Mouse (Mus musculus) kidney, adult 2 months (tissue): ENCODE measurements at regions not wholly inside any gene's neighbourhood (a gene's known extent, or its start where the extent isn't known, plus 50 kb on each side); places are given as distances from the start of the nearest gene placed in this dataset.

ENCODE experiments used
- CTCF ChIP-seq: fragments of 200-500 bp; conservative IDR thresholded peaks from 2 replicates; pipeline ENCODE4 v1.5.1; 2011; ENCODE audit warnings: low read depth, mild to moderate bottlenecking, control low read depth, low read length, moderate library complexity, mixed read lengths; ENCODE audit not compliant: insufficient read depth, insufficient read length
- POLR2A ChIP-seq: fragments of 200-500 bp; IDR thresholded peaks from one replicate; pipeline ENCODE4 v1.6.1; 2011; ENCODE audit warnings: low read depth, low read length, control low read depth

DNA sequence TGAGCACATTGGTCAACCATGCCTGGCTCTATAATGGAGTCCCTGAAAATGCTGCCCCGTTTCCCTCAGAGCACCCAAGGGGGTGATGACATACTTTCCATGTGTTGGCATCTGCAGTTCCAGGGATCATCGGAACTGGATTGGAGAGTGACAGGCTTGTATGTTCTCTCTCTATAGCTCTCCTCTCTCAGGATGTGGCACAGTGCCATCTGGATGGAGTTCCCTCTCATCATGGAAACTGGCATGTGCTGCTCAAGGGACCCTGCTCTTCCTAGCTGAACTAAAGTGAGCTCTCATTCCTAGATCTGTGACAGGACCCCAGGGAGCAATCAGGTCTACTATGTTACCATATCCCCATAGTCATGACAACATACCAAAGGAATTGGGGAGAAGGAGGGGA lies 56.9 kb upstream of the Gm7358 start:
- TF ChIP-seq CTCF (no peak), POLR2A (no peak)
